22 mouse cellular contexts compared by ENCODE assay signal in the genomic region with DNA sequence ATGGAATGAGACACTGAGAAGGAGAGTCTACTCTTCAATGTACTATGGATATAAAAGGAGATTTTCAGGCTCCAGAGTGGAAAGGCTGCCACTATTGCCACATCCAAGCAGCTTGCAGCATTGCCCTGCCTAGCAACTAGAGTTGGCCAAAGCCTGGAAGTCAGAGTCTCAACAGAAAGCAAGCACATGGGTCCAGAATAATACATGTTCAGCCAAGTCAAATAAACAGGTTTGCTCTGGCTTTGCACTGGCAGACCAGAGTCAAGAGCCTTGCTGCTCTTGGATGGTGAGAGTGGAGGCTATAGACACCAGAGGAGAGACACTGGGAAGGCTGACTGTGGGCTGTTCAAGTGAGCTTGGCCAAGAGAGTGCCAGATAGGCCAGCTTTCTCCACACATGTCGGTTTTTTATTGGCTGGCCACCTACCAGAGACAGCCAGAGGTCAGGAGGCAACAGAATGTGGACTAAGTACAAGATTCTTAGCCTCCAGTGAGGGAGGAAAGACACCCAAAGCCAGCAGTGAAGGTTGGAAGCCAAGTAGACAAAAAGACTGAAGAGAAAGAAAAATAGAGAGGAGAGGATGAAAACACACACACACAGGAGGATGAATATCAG. TPM values are rescaled to one million over a fixed set of nuclear protein-coding genes. Genes with fewer than 3 reads are reported as not detected.
DNase-seq lines count a peak whose midpoint lies in the region; ATAC-seq and TF ChIP-seq lines count a peak whose summit lies in the region.
"Had no signal": no experiment of that assay in that cellular context is flagged by ENCODE, and none has a peak within 500 bp of the region (broad histone marks: within the 10 kb centered on the region; RNA-seq: fewer than 3 reads in every experiment).

No protein-coding gene starts in this region.

- no peak overlapping the region for H3K4me2 ChIP-seq in hindbrain, postnatal 0 days (ENCODE audit: low read depth, low read length)
- H3K4me2 ChIP-seq in intestine, postnatal 0 days (replicated peaks; ENCODE audit: low read depth): no peak overlapping the region
- H3K4me2 ChIP-seq: embryonic facial prominence, embryonic 15.5 days; heart, embryonic 13.5 days; liver, embryonic 11.5 days had no signal

- no peaks in the 10 kb centered on the region for H3K9me3 ChIP-seq in hindbrain, postnatal 0 days (ENCODE audit: low read length)
- H3K9me3 ChIP-seq in hindbrain, embryonic 10.5 days: no peaks in the 10 kb centered on the region
- H3K9me3 ChIP-seq in intestine, postnatal 0 days (ENCODE audit: control insufficient read depth): no peaks in the 10 kb centered on the region
- H3K9me3 ChIP-seq: embryonic facial prominence, embryonic 15.5 days; heart, embryonic 13.5 days; limb, embryonic 10.5 days; midbrain, embryonic 10.5 days had no signal

- no peaks in the 10 kb centered on the region for H3K36me3 ChIP-seq in hindbrain, postnatal 0 days (ENCODE audit: insufficient read depth, low read length)
- H3K36me3 ChIP-seq in hindbrain, embryonic 10.5 days: no peaks in the 10 kb centered on the region
- no peaks in the 10 kb centered on the region for H3K36me3 ChIP-seq in intestine, postnatal 0 days (ENCODE audit: control insufficient read depth, insufficient read depth)
- H3K36me3 ChIP-seq: embryonic facial prominence, embryonic 15.5 days; G1E; heart, embryonic 13.5 days; limb, embryonic 10.5 days; midbrain, embryonic 10.5 days had no signal

- 35% methylated on average over 1 of the region's 1 CpGs for WGBS in hindbrain, postnatal 0 days
- 44% methylated on average over 1 of the region's 1 CpGs for WGBS in hindbrain, embryonic 10.5 days
- 21% methylated on average over 1 of the region's 1 CpGs for WGBS in intestine, postnatal 0 days

- no peak overlapping the region for H3K4me3 ChIP-seq in hindbrain, postnatal 0 days (ENCODE audit: low read length)
- H3K4me3 ChIP-seq in hindbrain, embryonic 10.5 days: no peak overlapping the region
- H3K4me3 ChIP-seq in intestine, postnatal 0 days (ENCODE audit: low read depth, low read length): no peak overlapping the region
- H3K4me3 ChIP-seq: embryonic facial prominence, embryonic 15.5 days; heart, embryonic 13.5 days; left cerebral cortex, adult 2 months; limb, embryonic 10.5 days; midbrain, embryonic 10.5 days had no signal

- H3K9ac ChIP-seq in hindbrain, postnatal 0 days (replicated peaks; ENCODE audit: low read length): no peak overlapping the region
- H3K9ac ChIP-seq in intestine, postnatal 0 days (ENCODE audit: low read depth, low read length): no peak overlapping the region
- H3K9ac ChIP-seq: embryonic facial prominence, embryonic 15.5 days; heart, embryonic 13.5 days had no signal

- no peak for TF ChIP-seq CTCF in hindbrain, postnatal 0 days (IDR thresholded peaks at IDR 0.05; ENCODE audit: low read depth)
- no peak for TF ChIP-seq CTCF in intestine, postnatal 0 days (IDR thresholded peaks at IDR 0.05; ENCODE audit: low read depth)

- DNase-seq in adrenal gland, postnatal 14 days: peak; percentile 4
- no peak for DNase-seq in adrenal gland, adult 8-10 months
- DNase-seq in hindbrain, postnatal 0 days (ENCODE audit: low spot score): no peak
- no peak for DNase-seq in hindbrain, embryonic 10.5 days (ENCODE audit: low spot score)
- peak; percentile 58 for DNase-seq in gonadal fat pad, adult 2 months (ENCODE audit: low read depth)
- DNase-seq in lung, postnatal 25 days (ENCODE audit: low spot score): peak; percentile 29
- DNase-seq in gastrocnemius, adult 8-10 months (ENCODE audit: low spot score in 2 of 2): no peak
- DNase-seq: cerebellum, adult 11 months; gastrocnemius, postnatal 14 days; kidney, adult 8-10 months; kidney, postnatal 25 days; retina, postnatal 1 day; thymus, postnatal 25 days had no signal

- ATAC-seq in hindbrain, postnatal 0 days: 0 out of 2 replicates have a peak, but pooled peaks have one; percentile 38
- no peak for ATAC-seq in intestine, postnatal 0 days
- ATAC-seq: activated CD4-positive, CD25-positive, alpha-beta regulatory T cell, adult 4 months had no signal

- no peak overlapping the region for H3K27ac ChIP-seq in hindbrain, postnatal 0 days
- no peak overlapping the region for H3K27ac ChIP-seq in hindbrain, embryonic 10.5 days
- no peak overlapping the region for H3K27ac ChIP-seq in intestine, postnatal 0 days (ENCODE audit: low read depth, low read length)
- H3K27ac ChIP-seq: embryonic facial prominence, embryonic 15.5 days; heart, embryonic 13.5 days; left cerebral cortex, adult 2 months; limb, embryonic 10.5 days; midbrain, embryonic 10.5 days had no signal

- no peaks in the 10 kb centered on the region for H3K27me3 ChIP-seq in hindbrain, postnatal 0 days (ENCODE audit: insufficient read depth, low read length)
- H3K27me3 ChIP-seq in hindbrain, embryonic 10.5 days (ENCODE audit: insufficient read depth, poor library complexity, severe bottlenecking): no peaks in the 10 kb centered on the region
- H3K27me3 ChIP-seq in intestine, postnatal 0 days (replicated peaks; ENCODE audit: control insufficient read depth, insufficient read depth, low read length): no peaks in the 10 kb centered on the region
- H3K27me3 ChIP-seq: embryonic facial prominence, embryonic 15.5 days; heart, embryonic 13.5 days had no signal

- H3K4me1 ChIP-seq in hindbrain, postnatal 0 days (ENCODE audit: insufficient read depth, low read length): peaks cover 4% of the 10 kb centered on the region; the same call in 1 of the 2 replicates
- H3K4me1 ChIP-seq in hindbrain, embryonic 10.5 days (replicated peaks): peaks cover 21% of the 10 kb centered on the region; the same call in 1 of the 2 replicates
- H3K4me1 ChIP-seq in intestine, postnatal 0 days (replicated peaks; ENCODE audit: control insufficient read depth, insufficient read depth, low read length): no peaks in the 10 kb centered on the region
- H3K4me1 ChIP-seq: heart, embryonic 13.5 days; limb, embryonic 10.5 days had no signal

RNA-seq across cellular contexts. Expression of a gene that starts 49.1 kb away (rescaled TPM):
- total RNA-seq in adrenal gland, postnatal 14 days (2021): 3.1 and 3.5 TPM in 2 replicates
- total RNA-seq in adrenal gland, adult 8-10 months (2022): 1 to 10 TPM; 4.3 to 8.6 (median 5.3) TPM
- total RNA-seq in hindbrain, postnatal 0 days (2014; rRNA removed): 27.3 and 39.0 TPM in 2 replicates
- polyA plus RNA-seq in hindbrain, postnatal 0 days (2015; fragmentation: Nextera tagmentation; extraction: Ambion mirVana): 36.5 and 37.6 TPM in 2 replicates
- polyA plus RNA-seq in hindbrain, embryonic 10.5 days (2016; fragmentation: Nextera tagmentation; extraction: Ambion mirVana): 5.1 and 12.6 TPM in 2 replicates
- 4.7 and 10.6 TPM in 2 replicates for polyA plus RNA-seq in gonadal fat pad, adult 2 months (2012; rRNA removed)
- total RNA-seq in gastrocnemius, adult 8-10 months (2022): 1 to 10 TPM in 2 of 4 experiments, under 1 TPM in 2; 0.97 to 1.5 (median 1.0) TPM
- 0.99 and 1.2 TPM in 2 replicates for polyA plus RNA-seq in intestine, postnatal 0 days (2015; fragmentation: Nextera tagmentation; extraction: Ambion mirVana)
- polyA plus RNA-seq: activated CD4-positive, CD25-positive, alpha-beta regulatory T cell, adult 4 months; G1E had no signal

Comparison
In these comparisons a context has a peak if more than half of its experiments do, and no peak if none do; other contexts are left out.
1. DNase-seq: peak in adrenal gland, postnatal 14 days (single experiment), gonadal fat pad, adult 2 months (single experiment) and lung, postnatal 25 days (single experiment); none in adrenal gland, adult 8-10 months (single experiment), hindbrain, postnatal 0 days (single experiment), hindbrain, embryonic 10.5 days (single experiment) and gastrocnemius, adult 8-10 months (0 of 2).